Mouse (Mus musculus): Measurements from ENCODE around the gene Antxrl. TPM values are rescaled to one million over a fixed set of nuclear protein-coding genes. Genes with fewer than 3 reads are reported as not detected.

Gene Antxrl
- polyA plus RNA-seq (2014; fragmentation: Illumina TruSeq; extraction: RNeasy Lipid Tissue Mini Kit (QIAGEN cat#74804); ENCODE audit: low read depth, low replicate concordance) = not detected

GRCm38 (mm10) chr14:34052516-34052915, at the start of gene Antxrl:
TSS of gene Antxrl (plus strand) at chr14:34052707.

DNA sequence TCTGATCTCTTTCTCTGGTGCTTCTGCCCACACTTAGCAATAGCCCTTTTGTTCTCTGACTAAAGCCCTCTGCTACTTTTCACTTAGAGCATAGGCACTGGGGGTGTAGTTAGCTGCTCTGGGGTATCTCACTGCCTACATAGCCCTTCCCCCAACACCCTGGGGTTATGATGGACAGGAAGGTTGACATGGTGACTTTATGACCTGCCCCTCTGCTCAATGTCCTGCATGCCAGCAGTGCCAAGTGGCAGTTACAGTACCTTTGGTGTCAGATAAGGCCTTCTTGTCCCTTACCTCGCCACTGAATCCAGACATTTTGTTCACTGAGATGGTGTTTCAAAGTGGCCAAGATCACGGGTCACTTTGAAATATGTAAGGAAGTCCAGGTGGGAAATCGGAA, 37.4 kb upstream of the Antxrl start, which contains the start of gene Gm30083:
Gene Gm30083, minus strand, starts transcription at position 120 of the 400 bp plus-strand sequence.

GRCm38 (mm10) chr14:34016381-34016780, 36.1 kb upstream of the Antxrl start, which contains the start of gene Gm5460:
TSS of gene Gm5460 (plus strand) at chr14:34016758.

DNA sequence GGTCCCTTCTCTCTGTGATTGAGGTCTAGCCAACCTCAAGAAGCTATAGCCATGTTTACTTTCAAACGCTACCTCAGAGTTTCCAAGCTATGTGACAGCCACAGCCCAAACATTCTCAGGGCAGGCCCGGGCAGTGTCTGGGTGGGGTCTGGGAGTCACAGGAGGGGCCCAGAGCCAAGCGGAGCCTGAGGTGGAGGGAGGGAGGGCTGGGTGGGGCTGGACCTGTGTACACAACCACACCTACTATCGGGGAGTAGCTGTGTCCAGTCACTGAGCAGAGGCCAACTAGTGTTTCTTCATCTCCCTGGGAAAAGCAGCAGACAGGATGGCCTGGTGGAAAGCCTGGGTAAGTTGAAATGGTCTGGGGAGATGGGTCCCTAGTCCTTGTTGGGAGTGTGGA, 33.2 kb downstream of the Antxrl start, which contains the start of gene Anxa8:
Gene Anxa8, plus strand, starts transcription at position 251 of the 400 bp plus-strand sequence.

DNA sequence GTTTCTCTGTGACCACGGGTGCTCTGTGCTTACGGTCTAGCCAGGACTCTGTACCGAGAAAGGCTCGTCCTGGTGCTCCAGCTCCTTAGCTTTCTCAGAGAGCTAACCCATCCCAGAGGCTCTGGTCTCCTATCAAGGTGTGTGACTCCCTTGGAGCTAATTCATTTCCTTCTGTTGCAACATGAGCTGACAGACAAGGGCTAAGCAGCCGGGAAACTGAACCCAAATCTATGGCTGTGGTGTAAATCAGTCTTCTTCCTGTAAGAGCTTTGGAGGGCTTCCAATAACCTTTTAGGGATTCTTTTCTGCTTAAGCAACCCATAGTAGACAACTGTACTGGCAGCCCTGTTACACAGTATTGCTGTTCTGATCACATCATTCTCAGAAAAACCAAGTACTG, 50.1 kb downstream of the Antxrl start, which contains the start of gene A630023A22Rik:
Gene A630023A22Rik, minus strand, starts transcription at position 154 of the 400 bp plus-strand sequence.

Other genes starting within 250 kb of the Antxrl start
- gene Gdf10, start 129.1 kb upstream of the Antxrl start, polyA plus RNA-seq (2014; fragmentation: Illumina TruSeq; extraction: RNeasy Lipid Tissue Mini Kit (QIAGEN cat#74804); ENCODE audit: low read depth, low replicate concordance) = 1.2 TPM
- 0.47 TPM for gene Gdf2, start 111.7 kb upstream of the Antxrl start, polyA plus RNA-seq (2014; fragmentation: Illumina TruSeq; extraction: RNeasy Lipid Tissue Mini Kit (QIAGEN cat#74804); ENCODE audit: low read depth, low replicate concordance)
- gene Rbp3, start 98.7 kb upstream of the Antxrl start, polyA plus RNA-seq (2014; fragmentation: Illumina TruSeq; extraction: RNeasy Lipid Tissue Mini Kit (QIAGEN cat#74804); ENCODE audit: low read depth, low replicate concordance) = not detected
- gene Zfp488, start 73.9 kb upstream of the Antxrl start, polyA plus RNA-seq (2014; fragmentation: Illumina TruSeq; extraction: RNeasy Lipid Tissue Mini Kit (QIAGEN cat#74804); ENCODE audit: low read depth, low replicate concordance) = not detected
- gene Gm30083, start 37.5 kb upstream of the Antxrl start, polyA plus RNA-seq (2014; fragmentation: Illumina TruSeq; extraction: RNeasy Lipid Tissue Mini Kit (QIAGEN cat#74804); ENCODE audit: low read depth, low replicate concordance) = not detected
- not detected for gene Gm5460, start 35.9 kb upstream of the Antxrl start, polyA plus RNA-seq (2014; fragmentation: Illumina TruSeq; extraction: RNeasy Lipid Tissue Mini Kit (QIAGEN cat#74804); ENCODE audit: low read depth, low replicate concordance)
- gene Anxa8, start 33.3 kb downstream of the Antxrl start, polyA plus RNA-seq (2014; fragmentation: Illumina TruSeq; extraction: RNeasy Lipid Tissue Mini Kit (QIAGEN cat#74804); ENCODE audit: low read depth, low replicate concordance) = 1.9 TPM
- gene A630023A22Rik, start 50.0 kb downstream of the Antxrl start, polyA plus RNA-seq (2014; fragmentation: Illumina TruSeq; extraction: RNeasy Lipid Tissue Mini Kit (QIAGEN cat#74804); ENCODE audit: low read depth, low replicate concordance) = not detected
- 0.39 TPM for gene Npy4r, start 99.8 kb downstream of the Antxrl start, polyA plus RNA-seq (2014; fragmentation: Illumina TruSeq; extraction: RNeasy Lipid Tissue Mini Kit (QIAGEN cat#74804); ENCODE audit: low read depth, low replicate concordance)
- gene Gprin2, start 148.9 kb downstream of the Antxrl start, polyA plus RNA-seq (2014; fragmentation: Illumina TruSeq; extraction: RNeasy Lipid Tissue Mini Kit (QIAGEN cat#74804); ENCODE audit: low read depth, low replicate concordance) = 0.05 TPM
- 0.63 TPM for gene Syt15, start 166.9 kb downstream of the Antxrl start, polyA plus RNA-seq (2014; fragmentation: Illumina TruSeq; extraction: RNeasy Lipid Tissue Mini Kit (QIAGEN cat#74804); ENCODE audit: low read depth, low replicate concordance)

All from heart, adult 10 weeks (tissue).